Mouse (Mus musculus): ENCODE results near the gene Dnlz. TPM values are rescaled to one million over a fixed set of nuclear protein-coding genes. Genes with fewer than 3 reads are reported as not detected.
"Not testable (repeated sequence)": the region's sequence is repeated elsewhere in the genome, so short reads cannot be mapped to it uniquely, and the experiment has no call there.

Dnlz gene
- 29.8 and 31.9 TPM in 2 replicates for polyA plus RNA-seq (2015; fragmentation: Nextera tagmentation; extraction: Ambion mirVana)

- no peaks in the 10 kb centered on the region for H3K9me3 ChIP-seq (replicated peaks)
- peak within 1 kb of the TSS; percentile 89 for H3K4me3 ChIP-seq (replicated peaks)
- peak within 1 kb of the TSS; percentile 96 for H3K4me2 ChIP-seq
- peak; percentile 74 for ATAC-seq (replicated peaks; ENCODE audit: low FRiP score)
- peak within 1 kb of the TSS; percentile 91 for H3K27ac ChIP-seq
- H3K27me3 ChIP-seq: no peaks in the 10 kb centered on the region
- WGBS: 2% methylated on average over 62 of the region's 62 CpGs
- peaks cover 42% of the 10 kb centered on the region for H3K4me1 ChIP-seq
- peak within 1 kb of the TSS; percentile 93 for H3K9ac ChIP-seq
- H3K36me3 ChIP-seq: peaks cover 32% of the 10 kb centered on the region
Measured at GRCm38 (mm10) chr2:26351358-26352290, at the start of gene Dnlz. Dnlz (minus strand) TSS chr2:26352110.

GRCm38 (mm10) chr2:26401023-26401422 lies 49.1 kb upstream of the Dnlz start:
- Histone ChIP-seq H3K4me3 (replicated peaks) (no peak overlapping the region), H3K27me3 (no peaks in the 10 kb centered on the region), H3K9ac (no peak overlapping the region), H3K9me3 (replicated peaks) (no peaks in the 10 kb centered on the region), H3K36me3 (peaks cover 75% of the 10 kb centered on the region), H3K27ac (no peak overlapping the region), H3K4me1 (peaks cover 14% of the 10 kb centered on the region), H3K4me2 (no peak overlapping the region)
- ATAC-seq (replicated peaks; ENCODE audit: low FRiP score): no peak
- 88% methylated on average over 4 of the region's 4 CpGs for WGBS

DNA sequence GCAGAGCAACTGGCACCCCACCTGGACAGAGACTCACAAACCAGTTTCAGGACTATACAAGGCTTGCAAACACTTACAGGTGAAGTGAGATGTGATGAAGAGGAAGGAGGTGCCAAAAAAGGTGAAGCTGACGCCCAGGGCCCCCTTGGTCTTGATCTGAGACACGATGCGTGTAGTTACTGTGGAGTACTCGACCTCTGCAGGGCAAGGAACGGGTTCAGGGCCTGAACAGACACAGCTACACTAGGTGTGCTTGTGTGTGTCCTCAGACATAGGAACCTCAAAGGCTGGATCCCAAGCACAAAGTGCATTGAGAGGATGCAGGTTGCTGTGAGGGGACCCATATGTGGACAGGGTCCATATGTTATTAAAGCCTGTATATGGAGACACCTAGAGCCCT lies 48.4 kb upstream of the Dnlz start:
- peaks cover 7% of the 10 kb centered on the region for H3K4me1 ChIP-seq
- H3K36me3 ChIP-seq: peaks cover 76% of the 10 kb centered on the region
- no peak overlapping the region for H3K9ac ChIP-seq
- no peak for ATAC-seq (replicated peaks; ENCODE audit: low FRiP score)
- no peaks in the 10 kb centered on the region for H3K9me3 ChIP-seq (replicated peaks)
- 88% methylated on average over 5 of the region's 5 CpGs for WGBS
- H3K27ac ChIP-seq: no peak overlapping the region
- H3K27me3 ChIP-seq: no peaks in the 10 kb centered on the region
- no peak overlapping the region for H3K4me2 ChIP-seq
- no peak overlapping the region for H3K4me3 ChIP-seq (replicated peaks)

- no peak overlapping the region for H3K27ac ChIP-seq
- H3K9me3 ChIP-seq (replicated peaks): no peaks in the 10 kb centered on the region
- H3K27me3 ChIP-seq: no peaks in the 10 kb centered on the region
- no peak overlapping the region for H3K4me3 ChIP-seq (replicated peaks)
- no peak overlapping the region for H3K9ac ChIP-seq
- H3K4me2 ChIP-seq: no peak overlapping the region
- H3K36me3 ChIP-seq: peaks cover 78% of the 10 kb centered on the region
- H3K4me1 ChIP-seq: peaks cover 7% of the 10 kb centered on the region; the same call in 1 of the 2 replicates
- no peak for ATAC-seq (replicated peaks; ENCODE audit: low FRiP score)
- WGBS: 76% methylated on average over 5 of the region's 5 CpGs
Measured at GRCm38 (mm10) chr2:26399647-26400046, 47.7 kb upstream of the Dnlz start.

DNA sequence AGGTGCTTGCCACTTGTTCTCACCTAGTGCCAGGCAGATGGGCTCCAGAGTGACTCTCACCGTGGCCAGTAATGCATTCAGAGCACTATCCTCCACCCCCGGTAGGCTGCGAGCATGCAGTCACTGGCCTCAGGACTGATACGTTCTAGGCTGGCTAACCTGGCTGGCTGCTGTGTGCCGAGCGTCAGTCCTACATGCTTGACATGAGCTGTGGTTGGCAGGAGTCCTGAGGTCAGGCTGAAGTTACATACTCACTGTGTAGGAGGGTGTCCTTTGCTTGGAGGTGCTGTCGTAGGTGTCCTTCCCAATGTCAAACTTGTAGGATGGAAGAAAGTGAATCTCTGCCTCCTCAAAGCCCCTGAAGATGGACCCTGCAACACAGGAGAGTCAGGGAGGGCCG lies 47.1 kb upstream of the Dnlz start:
- 83% methylated on average over 8 of the region's 8 CpGs for WGBS
- Histone ChIP-seq H3K4me2 (no peak overlapping the region), H3K36me3 (peaks cover 85% of the 10 kb centered on the region), H3K9ac (no peak overlapping the region), H3K9me3 (replicated peaks) (no peaks in the 10 kb centered on the region), H3K4me1 (peaks cover 7% of the 10 kb centered on the region; the same call in 1 of the 2 replicates), H3K27me3 (no peaks in the 10 kb centered on the region), H3K27ac (no peak overlapping the region), H3K4me3 (replicated peaks) (no peak overlapping the region)
- ATAC-seq (replicated peaks; ENCODE audit: low FRiP score): no peak

DNA sequence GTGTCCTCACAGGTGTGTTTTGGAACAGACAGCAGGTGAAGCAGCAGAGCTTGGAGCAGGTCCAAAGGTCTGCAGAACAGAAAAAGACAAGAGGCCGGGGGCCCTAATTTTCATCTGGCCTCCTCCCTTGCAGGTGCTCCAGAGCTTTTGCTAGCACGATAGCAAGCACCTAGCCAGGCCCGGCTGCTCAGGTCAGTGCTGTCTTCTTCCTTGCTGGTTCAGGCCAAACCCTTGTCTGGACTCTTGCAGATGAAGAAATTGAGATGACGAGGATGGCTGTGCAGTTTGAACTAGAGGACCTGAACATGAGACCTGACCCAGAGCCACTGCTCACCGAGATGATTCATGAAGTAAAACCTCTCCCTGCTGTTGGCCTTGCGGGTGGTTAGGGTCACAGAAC lies 39.7 kb upstream of the Dnlz start:
- 89% methylated on average over 6 of the region's 6 CpGs for WGBS
- no peak overlapping the region for H3K4me3 ChIP-seq (replicated peaks)
- ATAC-seq (replicated peaks; ENCODE audit: low FRiP score): no peak
- no peak overlapping the region for H3K9ac ChIP-seq
- peaks cover 21% of the 10 kb centered on the region for H3K4me1 ChIP-seq
- peaks cover 75% of the 10 kb centered on the region for H3K36me3 ChIP-seq
- H3K27me3 ChIP-seq: no peaks in the 10 kb centered on the region
- no peaks in the 10 kb centered on the region for H3K9me3 ChIP-seq (replicated peaks)
- no peak overlapping the region for H3K27ac ChIP-seq
- no peak overlapping the region for H3K4me2 ChIP-seq

- H3K27me3 ChIP-seq: no peaks in the 10 kb centered on the region
- no peak overlapping the region for H3K27ac ChIP-seq
- peaks cover 21% of the 10 kb centered on the region for H3K4me1 ChIP-seq
- 81% methylated on average over 3 of the region's 3 CpGs for whole genome bisulfite sequencing
- H3K9ac ChIP-seq: no peak overlapping the region
- H3K4me2 ChIP-seq: no peak overlapping the region
- H3K4me3 ChIP-seq (replicated peaks): no peak overlapping the region
- ATAC-seq (replicated peaks; ENCODE audit: low FRiP score): no peak
- H3K36me3 ChIP-seq: peaks cover 75% of the 10 kb centered on the region
- H3K9me3 ChIP-seq (replicated peaks): no peaks in the 10 kb centered on the region
Measured at GRCm38 (mm10) chr2:26390954-26391353, 39.0 kb upstream of the Dnlz start.

- Histone ChIP-seq H3K4me1 (peaks cover 21% of the 10 kb centered on the region), H3K9me3 (replicated peaks) (no peaks in the 10 kb centered on the region), H3K27ac (peak within 1 kb of the TSS; percentile 72), H3K36me3 (peaks cover 75% of the 10 kb centered on the region), H3K9ac (peak within 1 kb of the TSS; percentile 95), H3K27me3 (no peaks in the 10 kb centered on the region), H3K4me3 (replicated peaks) (peak within 1 kb of the TSS; percentile 97), H3K4me2 (peak within 1 kb of the TSS; percentile 72)
- WGBS: under 1% methylated on average over 60 of the region's 60 CpGs
- ATAC-seq (replicated peaks; ENCODE audit: low FRiP score): peak; percentile 89
Measured at GRCm38 (mm10) chr2:26389154-26389690, 37.3 kb upstream of the Dnlz start, which contains the start of the genes Entr1 and Pmpca. Entr1 (minus strand) TSS chr2:26389316. Pmpca (plus strand) TSS chr2:26389339.

- Histone ChIP-seq H3K9ac (peak overlapping the region; percentile 95), H3K4me3 (replicated peaks) (peak overlapping the region; percentile 97), H3K4me2 (peak overlapping the region; percentile 72), H3K36me3 (peaks cover 75% of the 10 kb centered on the region), H3K27ac (peak overlapping the region; percentile 71), H3K9me3 (replicated peaks) (no peaks in the 10 kb centered on the region), H3K4me1 (peaks cover 21% of the 10 kb centered on the region), H3K27me3 (no peaks in the 10 kb centered on the region)
- ATAC-seq (replicated peaks; ENCODE audit: low FRiP score): peak; percentile 68
- under 1% methylated on average over 43 of the region's 45 CpGs for WGBS
Measured at GRCm38 (mm10) chr2:26388682-26389153, 36.8 kb upstream of the Dnlz start.

DNA sequence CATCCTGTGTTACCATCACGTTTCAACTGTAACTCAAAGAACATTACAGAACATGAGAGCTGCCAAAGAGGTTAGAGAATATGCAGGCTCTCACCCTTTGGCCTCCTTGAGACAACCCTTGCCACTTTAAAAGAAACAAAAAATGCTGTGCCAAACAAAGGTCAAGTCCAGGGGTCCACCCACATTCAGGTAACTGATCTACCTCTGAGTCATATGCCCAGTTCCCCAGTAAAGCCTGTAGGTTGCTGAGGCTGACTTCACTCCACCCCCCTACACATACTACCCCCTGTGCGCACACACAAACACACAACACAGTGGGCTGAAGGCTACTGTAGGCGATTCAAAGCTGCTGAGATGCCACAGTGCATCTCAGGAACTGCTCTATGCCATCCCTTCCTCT lies 35.8 kb upstream of the Dnlz start:
- Histone ChIP-seq H3K4me3 (replicated peaks) (peak overlapping the region; percentile 97), H3K9ac (0 out of 2 replicates have a peak overlapping the region, but pooled peaks have one; percentile 95)

DNA sequence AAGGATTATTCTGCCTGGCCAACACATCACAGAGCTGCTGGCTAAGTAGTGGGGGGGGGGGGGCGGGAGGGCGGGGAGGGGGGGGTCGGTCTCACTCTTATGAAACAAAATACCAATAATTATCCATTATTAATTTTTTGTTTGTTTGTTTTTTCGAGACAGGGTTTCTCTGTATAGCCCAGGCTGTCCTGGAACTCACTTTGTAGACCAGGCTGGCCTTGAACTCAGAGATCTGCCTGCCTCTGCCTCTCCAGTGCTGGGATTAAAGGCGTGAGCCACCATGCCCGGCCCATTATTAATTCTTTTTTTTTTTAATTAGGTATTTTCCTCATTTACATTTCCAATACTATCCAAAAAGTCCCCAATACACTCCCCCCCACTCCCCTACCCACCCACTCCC lies 29.0 kb upstream of the Dnlz start:
- H3K4me3 ChIP-seq (replicated peaks): peak overlapping the region; percentile 86
- H3K9ac ChIP-seq: peak overlapping the region; percentile 83
- H3K9me3 ChIP-seq (replicated peaks); ATAC-seq (replicated peaks; ENCODE audit: low FRiP score); H3K4me1 ChIP-seq; H3K27me3 ChIP-seq: not testable (repeated sequence)
- peaks cover 75% of the 10 kb centered on the region for H3K36me3 ChIP-seq
- H3K27ac ChIP-seq: 0 out of 2 replicates have a peak overlapping the region, but pooled peaks have one; percentile 70
- peak overlapping the region; percentile 95 for H3K4me2 ChIP-seq
- WGBS: 50% methylated on average over 4 of the region's 6 CpGs

More for the DNA sequence above, 35.8 kb upstream of the Dnlz start:
- Histone ChIP-seq H3K9me3 (replicated peaks) (no peaks in the 10 kb centered on the region), H3K27ac (no peak overlapping the region), H3K4me2 (peak overlapping the region; percentile 72), H3K36me3 (peaks cover 75% of the 10 kb centered on the region), H3K27me3 (no peaks in the 10 kb centered on the region), H3K4me1 (peaks cover 21% of the 10 kb centered on the region)
- WGBS: 84% methylated on average over 3 of the region's 3 CpGs
- no peak for ATAC-seq (replicated peaks; ENCODE audit: low FRiP score)
